Mouse (Mus musculus): ENCODE results near the gene Lcmt2. TPM values are rescaled to one million over a fixed set of nuclear protein-coding genes. Genes with fewer than 3 reads are reported as not detected.

Lcmt2 gene
- total and polyA plus RNA-seq, 2 experiments from 2014 or later: 6.1 to 19.1 TPM

GRCm38 (mm10) chr2:121170980-121171742, 30.7 kb upstream of the Lcmt2 start, which contains the start of gene Zscan29:
Gene Zscan29, minus strand, starts transcription at chr2:121171125.
- Histone ChIP-seq H3K36me3 (replicated peaks; ENCODE audit: control insufficient read depth, insufficient read depth, low read length) (peaks cover 28% of the 10 kb centered on the region), H3K4me2 (ENCODE audit: low read depth, low read length) (peak within 1 kb of the TSS; percentile 89), H3K27me3 (ENCODE audit: control insufficient read depth, insufficient read depth, low read length) (no peaks in the 10 kb centered on the region), H3K4me1 (ENCODE audit: control insufficient read depth, insufficient read depth) (peaks cover 18% of the 10 kb centered on the region), H3K27ac (ENCODE audit: low read depth) (peak within 1 kb of the TSS; percentile 77), H3K9ac (replicated peaks; ENCODE audit: low read depth, low read length) (peak within 1 kb of the TSS; percentile 81), H3K9me3 (replicated peaks; ENCODE audit: control insufficient read depth, low read length) (no peaks in the 10 kb centered on the region), H3K4me3 (ENCODE audit: low read depth, low read length) (peak within 1 kb of the TSS; percentile 95)
- TF ChIP-seq EP300 (IDR thresholded peaks at IDR 0.05; ENCODE audit: low read depth): no peak
- no peak; the same call in 1 of the 2 replicates for TF ChIP-seq CTCF (IDR thresholded peaks at IDR 0.05; ENCODE audit: low read depth)
- ATAC-seq (ENCODE audit: insufficient read depth, low read depth) (peak; percentile 94), DNase-seq (ENCODE audit: low spot score) (peak; percentile 93)
- WGBS: under 1% methylated on average over 63 of the region's 66 CpGs

GRCm38 (mm10) chr2:121170481-121170971, 30.1 kb upstream of the Lcmt2 start, which contains the start of gene Tubgcp4:
Gene Tubgcp4, plus strand, starts transcription at chr2:121170654.
- peak; percentile 27; the same call in 1 of the 2 replicates for ATAC-seq (ENCODE audit: insufficient read depth, low read depth)
- H3K27ac ChIP-seq (ENCODE audit: low read depth): peak within 1 kb of the TSS; percentile 77
- no peaks in the 10 kb centered on the region for H3K9me3 ChIP-seq (replicated peaks; ENCODE audit: control insufficient read depth, low read length)
- H3K4me2 ChIP-seq (ENCODE audit: low read depth, low read length): peak within 1 kb of the TSS; percentile 89
- TF ChIP-seq CTCF (IDR thresholded peaks at IDR 0.05; ENCODE audit: low read depth) (no peak), EP300 (IDR thresholded peaks at IDR 0.05; ENCODE audit: low read depth) (no peak)
- no peaks in the 10 kb centered on the region for H3K27me3 ChIP-seq (ENCODE audit: control insufficient read depth, insufficient read depth, low read length)
- H3K9ac ChIP-seq (replicated peaks; ENCODE audit: low read depth, low read length): peak within 1 kb of the TSS; percentile 81
- peaks cover 27% of the 10 kb centered on the region for H3K36me3 ChIP-seq (replicated peaks; ENCODE audit: control insufficient read depth, insufficient read depth, low read length)
- peak; percentile 56 for DNase-seq (ENCODE audit: low spot score)
- under 1% methylated on average over 38 of the region's 38 CpGs for WGBS
- peaks cover 18% of the 10 kb centered on the region for H3K4me1 ChIP-seq (ENCODE audit: control insufficient read depth, insufficient read depth)
- peak within 1 kb of the TSS; percentile 95 for H3K4me3 ChIP-seq (ENCODE audit: low read depth, low read length)

DNA sequence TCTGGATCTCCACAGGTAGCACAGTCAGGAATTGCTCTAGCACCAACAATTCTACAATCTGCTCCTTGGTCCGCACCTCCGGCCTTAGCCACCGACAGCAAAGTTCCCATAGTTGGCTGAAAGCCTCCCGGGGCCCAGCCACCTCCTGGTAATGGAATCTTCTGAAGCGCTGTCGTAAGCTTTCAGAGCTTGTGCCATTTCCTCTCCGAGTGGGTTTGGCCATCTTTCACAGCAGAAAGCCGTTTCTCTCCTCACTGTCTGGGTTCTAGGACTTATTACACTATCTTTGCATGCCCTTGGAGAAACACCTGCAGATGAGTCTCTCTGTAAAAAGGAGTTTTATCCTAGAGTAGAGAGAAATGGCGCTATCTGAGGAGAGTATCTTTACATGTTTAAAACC, 29.4 kb upstream of the Lcmt2 start:
- ATAC-seq (ENCODE audit: insufficient read depth, low read depth) (no peak), DNase-seq (ENCODE audit: low spot score) (peak; percentile 16)
- peak overlapping the region; percentile 89 for H3K4me2 ChIP-seq (ENCODE audit: low read depth, low read length)
- H3K27me3 ChIP-seq (ENCODE audit: control insufficient read depth, insufficient read depth, low read length): no peaks in the 10 kb centered on the region
- peak overlapping the region; percentile 81 for H3K9ac ChIP-seq (replicated peaks; ENCODE audit: low read depth, low read length)
- WGBS: under 1% methylated on average over 9 of the region's 9 CpGs
- peak overlapping the region; percentile 95 for H3K4me3 ChIP-seq (ENCODE audit: low read depth, low read length)
- no peak for TF ChIP-seq EP300 (IDR thresholded peaks at IDR 0.05; ENCODE audit: low read depth)
- TF ChIP-seq CTCF (IDR thresholded peaks at IDR 0.05; ENCODE audit: low read depth): no peak
- no peaks in the 10 kb centered on the region for H3K9me3 ChIP-seq (replicated peaks; ENCODE audit: control insufficient read depth, low read length)
- peaks cover 18% of the 10 kb centered on the region for H3K4me1 ChIP-seq (ENCODE audit: control insufficient read depth, insufficient read depth)
- peaks cover 24% of the 10 kb centered on the region for H3K36me3 ChIP-seq (replicated peaks; ENCODE audit: control insufficient read depth, insufficient read depth, low read length)
- peak overlapping the region; percentile 77 for H3K27ac ChIP-seq (ENCODE audit: low read depth)

GRCm38 (mm10) chr2:121169173-121169572, 28.7 kb upstream of the Lcmt2 start:
- ATAC-seq (ENCODE audit: insufficient read depth, low read depth): no peak

GRCm38 (mm10) chr2:121153100-121153499, 12.6 kb upstream of the Lcmt2 start:
- Histone ChIP-seq H3K4me1 (ENCODE audit: control insufficient read depth, insufficient read depth) (no peaks in the 10 kb centered on the region), H3K36me3 (replicated peaks; ENCODE audit: control insufficient read depth, insufficient read depth, low read length) (peaks cover 59% of the 10 kb centered on the region), H3K27me3 (ENCODE audit: control insufficient read depth, insufficient read depth, low read length) (no peaks in the 10 kb centered on the region), H3K9ac (replicated peaks; ENCODE audit: low read depth, low read length) (no peak overlapping the region), H3K4me3 (ENCODE audit: low read depth, low read length) (no peak overlapping the region), H3K9me3 (replicated peaks; ENCODE audit: control insufficient read depth, low read length) (no peaks in the 10 kb centered on the region), H3K27ac (ENCODE audit: low read depth) (no peak overlapping the region), H3K4me2 (ENCODE audit: low read depth, low read length) (no peak overlapping the region)
- DNase-seq (ENCODE audit: low spot score): no peak
- ATAC-seq (ENCODE audit: insufficient read depth, low read depth): no peak
- 84% methylated on average over 3 of the region's 3 CpGs for WGBS
- TF ChIP-seq CTCF (IDR thresholded peaks at IDR 0.05; ENCODE audit: low read depth) (0 out of 2 replicates have a peak, but pooled peaks have one; percentile 26), EP300 (IDR thresholded peaks at IDR 0.05; ENCODE audit: low read depth) (no peak)

More at GRCm38 (mm10) chr2:121169173-121169572, 28.7 kb upstream of the Lcmt2 start:
- DNase-seq (ENCODE audit: low spot score): no peak
- Histone ChIP-seq H3K4me3 (ENCODE audit: low read depth, low read length) (peak overlapping the region; percentile 95), H3K36me3 (replicated peaks; ENCODE audit: control insufficient read depth, insufficient read depth, low read length) (peaks cover 22% of the 10 kb centered on the region), H3K9ac (replicated peaks; ENCODE audit: low read depth, low read length) (0 out of 2 replicates have a peak overlapping the region, but pooled peaks have one; percentile 35), H3K4me2 (ENCODE audit: low read depth, low read length) (peak overlapping the region; percentile 89), H3K27me3 (ENCODE audit: control insufficient read depth, insufficient read depth, low read length) (no peaks in the 10 kb centered on the region), H3K27ac (ENCODE audit: low read depth) (no peak overlapping the region), H3K9me3 (replicated peaks; ENCODE audit: control insufficient read depth, low read length) (no peaks in the 10 kb centered on the region), H3K4me1 (ENCODE audit: control insufficient read depth, insufficient read depth) (peaks cover 18% of the 10 kb centered on the region)
- 39% methylated on average over 4 of the region's 4 CpGs for WGBS
- no peak for TF ChIP-seq CTCF (IDR thresholded peaks at IDR 0.05; ENCODE audit: low read depth)
- no peak for TF ChIP-seq EP300 (IDR thresholded peaks at IDR 0.05; ENCODE audit: low read depth)

Data from heart, postnatal 0 days (tissue).